Mouse (Mus musculus) spleen, adult 2 months (tissue): ENCODE results near the gene Slc25a35.

Experiments used
- CTCF ChIP-seq: fragments of 200-500 bp; IDR thresholded peaks from 2 replicates; pipeline ENCODE4 v1.5.1; 2011; ENCODE audit warnings: mild to moderate bottlenecking, inconsistent platforms; ENCODE audit not compliant: insufficient read depth, insufficient read length, insufficient replicate concordance; ENCODE audit errors: extremely low read depth
- POLR2A ChIP-seq: fragments of 200-500 bp; IDR thresholded peaks from 2 replicates; pipeline ENCODE4 v1.6.1; 2011; ENCODE audit warnings: low read depth, low read length, inconsistent platforms

DNA sequence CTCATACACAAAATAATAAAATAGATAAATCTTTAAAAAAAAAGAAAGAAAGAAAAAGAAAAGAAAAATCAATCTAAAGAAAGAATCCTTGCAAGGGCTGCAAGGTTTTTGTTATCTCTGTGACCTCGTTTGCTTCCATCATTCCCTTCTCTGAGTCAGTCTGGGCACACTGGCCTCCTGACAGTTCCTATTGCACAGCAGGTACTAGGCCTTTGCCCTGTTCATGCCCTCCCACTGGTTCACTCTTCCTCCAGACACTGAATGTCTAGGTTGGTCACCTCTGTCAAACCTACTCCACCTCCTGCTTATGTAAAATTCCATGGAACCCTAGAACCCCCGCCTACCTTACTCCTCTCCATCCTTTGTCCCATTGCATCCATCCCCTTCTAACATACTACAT lies 22.7 kb upstream of the Slc25a35 start:
- TF ChIP-seq CTCF (no peak), POLR2A (no peak)
